Mouse (Mus musculus): ENCODE data around the gene Igfbp2. TPM values are rescaled to one million over a fixed set of nuclear protein-coding genes. Genes with fewer than 3 reads are reported as not detected.

Gene Igfbp2
- polyA plus RNA-seq, 1 experiment = 537 TPM

- H3K36me3 ChIP-seq (ENCODE audit: control insufficient read depth, insufficient read depth, low read length, poor library complexity, severe bottlenecking) = no peaks in the 10 kb centered on the region
- no peak overlapping the region for H3K9ac ChIP-seq (ENCODE audit: low read depth, poor library complexity, severe bottlenecking)
- H3K4me1 ChIP-seq (ENCODE audit: control insufficient read depth, insufficient read depth, low read length) = peaks cover 6% of the 10 kb centered on the region
- H3K9me3 ChIP-seq (replicated peaks; ENCODE audit: control insufficient read depth, insufficient read depth, low read length, poor library complexity, severe bottlenecking) = no peaks in the 10 kb centered on the region; the same call in 1 of the 2 replicates
- no peaks in the 10 kb centered on the region for H3K27me3 ChIP-seq (ENCODE audit: control insufficient read depth, insufficient read depth, low read length, poor library complexity, severe bottlenecking)
- no peak overlapping the region for H3K4me3 ChIP-seq (ENCODE audit: low read depth, low read length)
- no peak for TF ChIP-seq EP300 (IDR thresholded peaks at IDR 0.05; ENCODE audit: insufficient read depth, low read depth, low read length)
- TF ChIP-seq CTCF (IDR thresholded peaks at IDR 0.05; ENCODE audit: low read depth, low read length) = no peak
- no peak for TF ChIP-seq POLR2A (IDR thresholded peaks at IDR 0.05; ENCODE audit: insufficient read depth, low read length)
- no peak overlapping the region for H3K27ac ChIP-seq (ENCODE audit: insufficient read depth, low read length)
These were observed 20.3 kb upstream of the Igfbp2 start for GRCm38 (mm10) chr1:72804031-72804430.

GRCm38 (mm10) chr1:72805037-72805436, 19.3 kb upstream of the Igfbp2 start:
- no peaks in the 10 kb centered on the region for H3K36me3 ChIP-seq (ENCODE audit: control insufficient read depth, insufficient read depth, low read length, poor library complexity, severe bottlenecking)
- H3K27ac ChIP-seq (ENCODE audit: insufficient read depth, low read length) = peak overlapping the region; percentile 46
- TF ChIP-seq EP300 (IDR thresholded peaks at IDR 0.05; ENCODE audit: insufficient read depth, low read depth, low read length) = 0 out of 2 replicates have a peak, but pooled peaks have one; percentile 65
- TF ChIP-seq POLR2A (IDR thresholded peaks at IDR 0.05; ENCODE audit: insufficient read depth, low read length) = peak; percentile 30
- no peak for TF ChIP-seq CTCF (IDR thresholded peaks at IDR 0.05; ENCODE audit: low read depth, low read length)
- peak overlapping the region; percentile 35; the same call in 1 of the 2 replicates for H3K9ac ChIP-seq (ENCODE audit: low read depth, poor library complexity, severe bottlenecking)
- no peaks in the 10 kb centered on the region for H3K27me3 ChIP-seq (ENCODE audit: control insufficient read depth, insufficient read depth, low read length, poor library complexity, severe bottlenecking)
- no peak overlapping the region for H3K4me3 ChIP-seq (ENCODE audit: low read depth, low read length)
- H3K9me3 ChIP-seq (replicated peaks; ENCODE audit: control insufficient read depth, insufficient read depth, low read length, poor library complexity, severe bottlenecking) = no peaks in the 10 kb centered on the region; the same call in 1 of the 2 replicates
- H3K4me1 ChIP-seq (ENCODE audit: control insufficient read depth, insufficient read depth, low read length) = peaks cover 6% of the 10 kb centered on the region

GRCm38 (mm10) chr1:72805476-72806043, 18.7 kb upstream of the Igfbp2 start:
- Histone ChIP-seq H3K27me3 (ENCODE audit: control insufficient read depth, insufficient read depth, low read length, poor library complexity, severe bottlenecking) (no peaks in the 10 kb centered on the region), H3K36me3 (ENCODE audit: control insufficient read depth, insufficient read depth, low read length, poor library complexity, severe bottlenecking) (no peaks in the 10 kb centered on the region), H3K4me3 (ENCODE audit: low read depth, low read length) (no peak overlapping the region), H3K4me1 (ENCODE audit: control insufficient read depth, insufficient read depth, low read length) (peaks cover 6% of the 10 kb centered on the region), H3K9me3 (replicated peaks; ENCODE audit: control insufficient read depth, insufficient read depth, low read length, poor library complexity, severe bottlenecking) (no peaks in the 10 kb centered on the region; the same call in 1 of the 2 replicates), H3K27ac (ENCODE audit: insufficient read depth, low read length) (peak overlapping the region; percentile 94), H3K9ac (ENCODE audit: low read depth, poor library complexity, severe bottlenecking) (peak overlapping the region; percentile 50)
- TF ChIP-seq POLR2A (IDR thresholded peaks at IDR 0.05; ENCODE audit: insufficient read depth, low read length) (peak; percentile 70), EP300 (IDR thresholded peaks at IDR 0.05; ENCODE audit: insufficient read depth, low read depth, low read length) (no peak), CTCF (IDR thresholded peaks at IDR 0.05; ENCODE audit: low read depth, low read length) (no peak)

GRCm38 (mm10) chr1:72806044-72806584, 18.2 kb upstream of the Igfbp2 start:
- Histone ChIP-seq H3K4me1 (ENCODE audit: control insufficient read depth, insufficient read depth, low read length) (peaks cover 6% of the 10 kb centered on the region), H3K36me3 (ENCODE audit: control insufficient read depth, insufficient read depth, low read length, poor library complexity, severe bottlenecking) (no peaks in the 10 kb centered on the region), H3K4me3 (ENCODE audit: low read depth, low read length) (0 out of 2 replicates have a peak overlapping the region, but pooled peaks have one; percentile 11), H3K27me3 (ENCODE audit: control insufficient read depth, insufficient read depth, low read length, poor library complexity, severe bottlenecking) (no peaks in the 10 kb centered on the region), H3K27ac (ENCODE audit: insufficient read depth, low read length) (peak overlapping the region; percentile 94), H3K9me3 (replicated peaks; ENCODE audit: control insufficient read depth, insufficient read depth, low read length, poor library complexity, severe bottlenecking) (no peaks in the 10 kb centered on the region), H3K9ac (ENCODE audit: low read depth, poor library complexity, severe bottlenecking) (peak overlapping the region; percentile 52)
- TF ChIP-seq EP300 (IDR thresholded peaks at IDR 0.05; ENCODE audit: insufficient read depth, low read depth, low read length) = peak; percentile 96
- no peak for TF ChIP-seq CTCF (IDR thresholded peaks at IDR 0.05; ENCODE audit: low read depth, low read length)

- Histone ChIP-seq H3K27me3 (ENCODE audit: control insufficient read depth, insufficient read depth, low read length, poor library complexity, severe bottlenecking) (no peaks in the 10 kb centered on the region), H3K36me3 (ENCODE audit: control insufficient read depth, insufficient read depth, low read length, poor library complexity, severe bottlenecking) (no peaks in the 10 kb centered on the region), H3K4me1 (ENCODE audit: control insufficient read depth, insufficient read depth, low read length) (peaks cover 7% of the 10 kb centered on the region), H3K27ac (ENCODE audit: insufficient read depth, low read length) (no peak overlapping the region), H3K4me3 (ENCODE audit: low read depth, low read length) (no peak overlapping the region), H3K9ac (ENCODE audit: low read depth, poor library complexity, severe bottlenecking) (no peak overlapping the region), H3K9me3 (replicated peaks; ENCODE audit: control insufficient read depth, insufficient read depth, low read length, poor library complexity, severe bottlenecking) (no peaks in the 10 kb centered on the region)
- TF ChIP-seq EP300 (IDR thresholded peaks at IDR 0.05; ENCODE audit: insufficient read depth, low read depth, low read length) = no peak
- no peak for TF ChIP-seq CTCF (IDR thresholded peaks at IDR 0.05; ENCODE audit: low read depth, low read length)
- TF ChIP-seq POLR2A (IDR thresholded peaks at IDR 0.05; ENCODE audit: insufficient read depth, low read length) = no peak
These were observed 15.0 kb upstream of the Igfbp2 start for GRCm38 (mm10) chr1:72809304-72809703.

- H3K9ac ChIP-seq (ENCODE audit: low read depth, poor library complexity, severe bottlenecking) = no peak overlapping the region
- H3K4me3 ChIP-seq (ENCODE audit: low read depth, low read length) = no peak overlapping the region
- no peak overlapping the region for H3K27ac ChIP-seq (ENCODE audit: insufficient read depth, low read length)
- H3K9me3 ChIP-seq (replicated peaks; ENCODE audit: control insufficient read depth, insufficient read depth, low read length, poor library complexity, severe bottlenecking) = no peaks in the 10 kb centered on the region
- no peaks in the 10 kb centered on the region for H3K36me3 ChIP-seq (ENCODE audit: control insufficient read depth, insufficient read depth, low read length, poor library complexity, severe bottlenecking)
- H3K27me3 ChIP-seq (ENCODE audit: control insufficient read depth, insufficient read depth, low read length, poor library complexity, severe bottlenecking) = no peaks in the 10 kb centered on the region
- TF ChIP-seq CTCF (IDR thresholded peaks at IDR 0.05; ENCODE audit: low read depth, low read length) (no peak), EP300 (IDR thresholded peaks at IDR 0.05; ENCODE audit: insufficient read depth, low read depth, low read length) (no peak), POLR2A (IDR thresholded peaks at IDR 0.05; ENCODE audit: insufficient read depth, low read length) (no peak)
- H3K4me1 ChIP-seq (ENCODE audit: control insufficient read depth, insufficient read depth, low read length) = peaks cover 2% of the 10 kb centered on the region
These were observed 14.2 kb upstream of the Igfbp2 start for GRCm38 (mm10) chr1:72809951-72810675.
